Mouse (Mus musculus): ENCODE results near the gene Rtn4rl1.

DNA sequence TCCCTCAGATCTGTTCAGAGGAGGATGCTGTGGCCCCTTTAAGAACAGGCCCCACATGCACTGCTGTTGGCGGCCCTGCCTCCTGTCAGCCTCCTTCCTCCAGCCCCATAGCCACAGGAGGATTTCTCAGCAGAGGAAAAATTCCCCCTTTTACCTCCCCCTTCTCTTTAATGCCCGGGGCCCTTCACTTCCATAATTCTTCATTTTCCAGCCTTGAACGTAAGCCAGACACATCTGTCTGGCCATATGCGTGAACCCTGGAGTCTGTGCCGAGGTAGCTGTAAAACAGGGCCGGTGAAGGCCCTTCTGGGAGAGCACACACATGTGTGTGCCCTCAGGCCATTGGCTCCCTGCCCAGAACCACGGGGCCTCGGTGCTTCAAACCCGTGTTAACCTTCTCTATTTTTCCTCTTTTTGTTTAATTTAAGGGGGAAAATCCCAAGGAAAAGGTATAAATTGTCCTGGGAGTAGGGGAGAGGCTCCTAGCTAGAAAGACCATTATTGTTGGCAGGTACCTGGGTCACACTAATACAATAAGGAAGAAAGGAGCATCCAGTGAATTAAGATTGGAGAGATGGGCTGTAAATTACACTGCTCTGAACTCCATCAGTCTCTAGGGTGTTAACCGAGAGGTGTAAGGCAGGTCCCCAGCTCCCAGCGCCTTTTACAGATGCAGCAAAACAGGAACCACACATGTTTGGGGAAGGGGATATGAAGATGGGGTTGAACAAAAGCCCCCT is 46.3 kb upstream of the Rtn4rl1 start:
- TF ChIP-seq CTCF (IDR thresholded peaks at IDR 0.05; ENCODE audit: low read depth) (no peak), EP300 (IDR thresholded peaks at IDR 0.05; ENCODE audit: low read depth) (no peak)

Data from liver, postnatal 0 days (tissue).